Mouse (Mus musculus): ENCODE measurements around the gene Hdac7.

Hdac7 gene

GRCm38 (mm10) chr15:97865988-97866387, 21.7 kb upstream of the Hdac7 start:
- DNase-seq (ENCODE audit: low read depth, low spot score), result peak; percentile 20

GRCm38 (mm10) chr15:97865175-97865574, 20.9 kb upstream of the Hdac7 start:
- H3K27me3 ChIP-seq (ENCODE audit: control insufficient read depth, insufficient read depth, low read length, poor library complexity, severe bottlenecking), result no peaks in the 10 kb centered on the region
- no peaks in the 10 kb centered on the region for H3K36me3 ChIP-seq (ENCODE audit: control insufficient read depth, insufficient read depth, low read length, poor library complexity, severe bottlenecking)
- DNase-seq (ENCODE audit: low read depth, low spot score), result no peak

More at GRCm38 (mm10) chr15:97865988-97866387, 21.7 kb upstream of the Hdac7 start:
- H3K36me3 ChIP-seq (ENCODE audit: control insufficient read depth, insufficient read depth, low read length, poor library complexity, severe bottlenecking), result no peaks in the 10 kb centered on the region
- H3K27me3 ChIP-seq (ENCODE audit: control insufficient read depth, insufficient read depth, low read length, poor library complexity, severe bottlenecking), result no peaks in the 10 kb centered on the region

GRCm38 (mm10) chr15:97864361-97865045, 20.2 kb upstream of the Hdac7 start:
- Histone ChIP-seq H3K36me3 (ENCODE audit: control insufficient read depth, insufficient read depth, low read length, poor library complexity, severe bottlenecking) (no peaks in the 10 kb centered on the region), H3K27me3 (ENCODE audit: control insufficient read depth, insufficient read depth, low read length, poor library complexity, severe bottlenecking) (no peaks in the 10 kb centered on the region)
- DNase-seq (ENCODE audit: low read depth, low spot score), result no peak

GRCm38 (mm10) chr15:97863494-97863881, 19.2 kb upstream of the Hdac7 start:
- no peak for DNase-seq (ENCODE audit: low read depth, low spot score)
- Histone ChIP-seq H3K27me3 (ENCODE audit: control insufficient read depth, insufficient read depth, low read length, poor library complexity, severe bottlenecking) (no peaks in the 10 kb centered on the region), H3K36me3 (ENCODE audit: control insufficient read depth, insufficient read depth, low read length, poor library complexity, severe bottlenecking) (no peaks in the 10 kb centered on the region)

- no peak for DNase-seq (ENCODE audit: low read depth, low spot score)
- H3K36me3 ChIP-seq (ENCODE audit: control insufficient read depth, insufficient read depth, low read length, poor library complexity, severe bottlenecking), result no peaks in the 10 kb centered on the region
- no peaks in the 10 kb centered on the region for H3K27me3 ChIP-seq (ENCODE audit: control insufficient read depth, insufficient read depth, low read length, poor library complexity, severe bottlenecking)
Measured at GRCm38 (mm10) chr15:97862881-97863493, 18.7 kb upstream of the Hdac7 start.

GRCm38 (mm10) chr15:97860353-97860752, 16.1 kb upstream of the Hdac7 start:
- H3K27me3 ChIP-seq (ENCODE audit: control insufficient read depth, insufficient read depth, low read length, poor library complexity, severe bottlenecking), result no peaks in the 10 kb centered on the region
- no peak for DNase-seq (ENCODE audit: low read depth, low spot score)
- H3K36me3 ChIP-seq (ENCODE audit: control insufficient read depth, insufficient read depth, low read length, poor library complexity, severe bottlenecking), result no peaks in the 10 kb centered on the region

GRCm38 (mm10) chr15:97858431-97858830, 14.1 kb upstream of the Hdac7 start:
- H3K27me3 ChIP-seq (ENCODE audit: control insufficient read depth, insufficient read depth, low read length, poor library complexity, severe bottlenecking), result no peaks in the 10 kb centered on the region
- no peaks in the 10 kb centered on the region for H3K36me3 ChIP-seq (ENCODE audit: control insufficient read depth, insufficient read depth, low read length, poor library complexity, severe bottlenecking)
- DNase-seq (ENCODE audit: low read depth, low spot score), result no peak

GRCm38 (mm10) chr15:97854551-97854950, 10.2 kb upstream of the Hdac7 start:
- no peak for DNase-seq (ENCODE audit: low read depth, low spot score)
- Histone ChIP-seq H3K27me3 (ENCODE audit: control insufficient read depth, insufficient read depth, low read length, poor library complexity, severe bottlenecking) (no peaks in the 10 kb centered on the region), H3K36me3 (ENCODE audit: control insufficient read depth, insufficient read depth, low read length, poor library complexity, severe bottlenecking) (no peaks in the 10 kb centered on the region)

- Histone ChIP-seq H3K27me3 (ENCODE audit: control insufficient read depth, insufficient read depth, low read length, poor library complexity, severe bottlenecking) (no peaks in the 10 kb centered on the region), H3K36me3 (ENCODE audit: control insufficient read depth, insufficient read depth, low read length, poor library complexity, severe bottlenecking) (no peaks in the 10 kb centered on the region)
- no peak for DNase-seq (ENCODE audit: low read depth, low spot score)
Measured at GRCm38 (mm10) chr15:97854059-97854458, 9.8 kb upstream of the Hdac7 start.

GRCm38 (mm10) chr15:97852291-97852690, 8.0 kb upstream of the Hdac7 start:
- H3K36me3 ChIP-seq (ENCODE audit: control insufficient read depth, insufficient read depth, low read length, poor library complexity, severe bottlenecking), result no peaks in the 10 kb centered on the region
- DNase-seq (ENCODE audit: low read depth, low spot score), result no peak
- no peaks in the 10 kb centered on the region for H3K27me3 ChIP-seq (ENCODE audit: control insufficient read depth, insufficient read depth, low read length, poor library complexity, severe bottlenecking)

- no peak for DNase-seq (ENCODE audit: low read depth, low spot score)
- Histone ChIP-seq H3K36me3 (ENCODE audit: control insufficient read depth, insufficient read depth, low read length, poor library complexity, severe bottlenecking) (no peaks in the 10 kb centered on the region), H3K27me3 (ENCODE audit: control insufficient read depth, insufficient read depth, low read length, poor library complexity, severe bottlenecking) (no peaks in the 10 kb centered on the region)
Measured at GRCm38 (mm10) chr15:97851011-97851410, 6.7 kb upstream of the Hdac7 start.

- Histone ChIP-seq H3K36me3 (ENCODE audit: control insufficient read depth, insufficient read depth, low read length, poor library complexity, severe bottlenecking) (no peaks in the 10 kb centered on the region), H3K27me3 (ENCODE audit: control insufficient read depth, insufficient read depth, low read length, poor library complexity, severe bottlenecking) (no peaks in the 10 kb centered on the region)
- peak; percentile 80 for DNase-seq (ENCODE audit: low read depth, low spot score)
Measured at GRCm38 (mm10) chr15:97850441-97850840, 6.1 kb upstream of the Hdac7 start.

- peak; percentile 93 for DNase-seq (ENCODE audit: low read depth, low spot score)
- H3K27me3 ChIP-seq (ENCODE audit: control insufficient read depth, insufficient read depth, low read length, poor library complexity, severe bottlenecking), result no peaks in the 10 kb centered on the region
- no peaks in the 10 kb centered on the region for H3K36me3 ChIP-seq (ENCODE audit: control insufficient read depth, insufficient read depth, low read length, poor library complexity, severe bottlenecking)
Measured at GRCm38 (mm10) chr15:97849116-97849911, 5.0 kb upstream of the Hdac7 start.

- no peak for DNase-seq (ENCODE audit: low read depth, low spot score)
- H3K27me3 ChIP-seq (ENCODE audit: control insufficient read depth, insufficient read depth, low read length, poor library complexity, severe bottlenecking), result no peaks in the 10 kb centered on the region
- no peaks in the 10 kb centered on the region for H3K36me3 ChIP-seq (ENCODE audit: control insufficient read depth, insufficient read depth, low read length, poor library complexity, severe bottlenecking)
Measured at GRCm38 (mm10) chr15:97847866-97848265, 3.6 kb upstream of the Hdac7 start.

- Histone ChIP-seq H3K36me3 (ENCODE audit: control insufficient read depth, insufficient read depth, low read length, poor library complexity, severe bottlenecking) (no peaks in the 10 kb centered on the region), H3K27me3 (ENCODE audit: control insufficient read depth, insufficient read depth, low read length, poor library complexity, severe bottlenecking) (no peaks in the 10 kb centered on the region)
- no peak for DNase-seq (ENCODE audit: low read depth, low spot score)
Measured at GRCm38 (mm10) chr15:97847285-97847684, 3.0 kb upstream of the Hdac7 start.

All from splenic B cell, adult 2 months (primary cell).